Mouse (Mus musculus) bone marrow macrophage, adult 2 months (primary cell): ENCODE data around the gene Gm17949.

Experiments
- CTCF ChIP-seq: IDR thresholded peaks from 2 replicates; pipeline ENCODE4 v1.5.1; 2012; ENCODE audit warnings: low read depth, mild to moderate bottlenecking, low read length, moderate library complexity
- POLR2A ChIP-seq: IDR thresholded peaks from 2 replicates; pipeline ENCODE4 v1.6.1; 2012; ENCODE audit warnings: mild to moderate bottlenecking, low read depth, low read length, borderline replicate concordance

GRCm38 (mm10) chr17:56984886-56985285 lies 26.4 kb upstream of the Gm17949 start:
- TF ChIP-seq CTCF: no peak
- no peak for TF ChIP-seq POLR2A
